In genomic region chr10:29146198-29146857, GRCm38 (mm10) we compare ENCODE assay signal across 8 mouse cellular contexts. TPM values are rescaled to one million over a fixed set of nuclear protein-coding genes. Genes with fewer than 3 reads are reported as not detected.
DNase-seq lines count a peak whose midpoint lies in the region; ATAC-seq and TF ChIP-seq lines count a peak whose summit lies in the region.

No protein-coding gene starts in this region.

- H3K4me1 ChIP-seq in forebrain, embryonic 11.5 days (replicated peaks; ENCODE audit: control insufficient read depth, insufficient read depth, low read length), result peaks cover 5% of the 10 kb centered on the region; the same call in 1 of the 2 replicates
- H3K4me1 ChIP-seq in limb, embryonic 14.5 days (ENCODE audit: control insufficient read depth, insufficient read depth, low read length), result peaks cover 8% of the 10 kb centered on the region; the same call in 1 of the 2 replicates

- DNase-seq in kidney, adult 9 months, result peak; percentile 5
- no peak for DNase-seq in kidney, adult 11 months
- peak; percentile 16 for DNase-seq in WW6 (ENCODE audit: low read depth, low spot score)
- DNase-seq in forebrain, embryonic 11.5 days (ENCODE audit: low spot score), result peak; percentile 54
- no peak for DNase-seq in limb, embryonic 14.5 days (ENCODE audit: low spot score)
- DNase-seq in right cerebral cortex, postnatal 25 days, result peak; percentile 15
- DNase-seq in spleen, adult 12 weeks (ENCODE audit: low spot score), result no peak
- no peak for DNase-seq in urinary bladder, postnatal 14 days (ENCODE audit: low spot score)

- no peaks in the 10 kb centered on the region for H3K36me3 ChIP-seq in forebrain, embryonic 11.5 days (ENCODE audit: control insufficient read depth, insufficient read depth, low read length)
- no peaks in the 10 kb centered on the region for H3K36me3 ChIP-seq in limb, embryonic 14.5 days (ENCODE audit: control insufficient read depth, insufficient read depth, low read length)

- no peaks in the 10 kb centered on the region for H3K27me3 ChIP-seq in forebrain, embryonic 11.5 days (ENCODE audit: control insufficient read depth, insufficient read depth, low read length)
- H3K27me3 ChIP-seq in limb, embryonic 14.5 days (ENCODE audit: control insufficient read depth, insufficient read depth, low read length), result peaks cover 60% of the 10 kb centered on the region

- H3K9me3 ChIP-seq in forebrain, embryonic 11.5 days (ENCODE audit: control insufficient read depth, low read length), result no peaks in the 10 kb centered on the region
- no peaks in the 10 kb centered on the region for H3K9me3 ChIP-seq in limb, embryonic 14.5 days (ENCODE audit: control insufficient read depth, low read length)

- TF ChIP-seq POLR2A in limb, embryonic 14.5 days (IDR thresholded peaks at IDR 0.05; ENCODE audit: borderline replicate concordance, extremely low read depth, insufficient read depth, insufficient read length), result no peak

- peak overlapping the region; percentile 79 for H3K9ac ChIP-seq in forebrain, embryonic 11.5 days (ENCODE audit: low read length)
- H3K9ac ChIP-seq in limb, embryonic 14.5 days (ENCODE audit: low read depth, low read length, severe bottlenecking), result peak overlapping the region; percentile 21; the same call in 1 of the 2 replicates

- peak overlapping the region; percentile 84 for H3K27ac ChIP-seq in forebrain, embryonic 11.5 days (ENCODE audit: low read depth, low read length)
- no peak overlapping the region for H3K27ac ChIP-seq in limb, embryonic 14.5 days (replicated peaks; ENCODE audit: low read depth, low read length)

- no peak for ATAC-seq in forebrain, embryonic 11.5 days (replicated peaks; ENCODE audit: low FRiP score)
- no peak for ATAC-seq in limb, embryonic 14.5 days (ENCODE audit: low FRiP score, low read depth)

- H3K4me3 ChIP-seq in forebrain, embryonic 11.5 days (ENCODE audit: low read depth, low read length), result peak overlapping the region; percentile 70
- H3K4me3 ChIP-seq in limb, embryonic 14.5 days (replicated peaks; ENCODE audit: low read length), result peak overlapping the region; percentile 51

- peak overlapping the region; percentile 88 for H3K4me2 ChIP-seq in forebrain, embryonic 11.5 days (ENCODE audit: low read depth, low read length, severe bottlenecking)
- H3K4me2 ChIP-seq in limb, embryonic 14.5 days (replicated peaks; ENCODE audit: low read depth, low read length, severe bottlenecking), result peak overlapping the region; percentile 95

- WGBS in forebrain, embryonic 11.5 days, result 0% methylated on average over 22 of the region's 22 CpGs
- under 1% methylated on average over 22 of the region's 22 CpGs for WGBS in limb, embryonic 14.5 days

RNA-seq across cellular contexts. Expression of gene Soga3, which starts 2.7 kb away (rescaled TPM):
- polyA plus RNA-seq in forebrain, embryonic 11.5 days (2014; fragmentation: Nextera tagmentation; extraction: Ambion mirVana), result 28.7 and 29.8 TPM in 2 replicates
- polyA plus RNA-seq in limb, embryonic 14.5 days (2012; rRNA removed), result 0.46 and 0.47 TPM in 2 replicates
- polyA plus RNA-seq in limb, embryonic 14.5 days (2014; fragmentation: Nextera tagmentation; extraction: Ambion mirVana), result 0.65 and 1.2 TPM in 2 replicates

RNA-seq across cellular contexts. Expression of gene Gm49353, which starts 52.4 kb away (rescaled TPM):
- 4.5 and 5.3 TPM in 2 replicates for polyA plus RNA-seq in forebrain, embryonic 11.5 days (2014; fragmentation: Nextera tagmentation; extraction: Ambion mirVana)
- polyA plus RNA-seq in limb, embryonic 14.5 days (2012; rRNA removed), result not detected in 2 replicates
- not detected in 2 replicates for polyA plus RNA-seq in limb, embryonic 14.5 days (2014; fragmentation: Nextera tagmentation; extraction: Ambion mirVana)

Comparison
In these comparisons a context has a peak if more than half of its experiments do, and no peak if none do; other contexts are left out.
1. DNase-seq: peak in kidney, adult 9 months (single experiment), WW6 (single experiment), forebrain, embryonic 11.5 days (single experiment) and right cerebral cortex, postnatal 25 days (single experiment); none in kidney, adult 11 months (single experiment), limb, embryonic 14.5 days (single experiment), spleen, adult 12 weeks (single experiment) and urinary bladder, postnatal 14 days (single experiment).
2. RNA of gene Soga3, which starts 2.7 kb away (polyA plus RNA-seq): 28.7 to 29.8 TPM in forebrain, embryonic 11.5 days; 0.46 to 1.2 TPM in limb, embryonic 14.5 days; every median in the first group is over 10 times any median in the second.